Mouse (Mus musculus) right cerebral cortex, postnatal 4 days (tissue): ENCODE results near the gene BC048403.
A peak's percentile ranks its signal among the peaks of the same experiment; 100 is the strongest.

ENCODE experiments used
- DNase-seq: peaks from one replicate; pipeline ENCODE4 v3.0.0-alpha.2; 2022

Gene BC048403

GRCm38 (mm10) chr10:121759095-121759494, 19.4 kb downstream of the BC048403 start:
- DNase-seq = no peak

GRCm38 (mm10) chr10:121762141-121762540, 22.4 kb downstream of the BC048403 start:
- DNase-seq = no peak

- no peak for DNase-seq
Measured at GRCm38 (mm10) chr10:121763191-121763590, 23.5 kb downstream of the BC048403 start.

- peak; percentile 14 for DNase-seq
Measured at GRCm38 (mm10) chr10:121764469-121765173, 24.9 kb downstream of the BC048403 start.

GRCm38 (mm10) chr10:121765174-121766057, 25.7 kb downstream of the BC048403 start:
- peak; percentile 49 for DNase-seq

- DNase-seq = peak; percentile 59
Measured at GRCm38 (mm10) chr10:121767295-121767694, 27.6 kb downstream of the BC048403 start.

- no peak for DNase-seq
Measured at GRCm38 (mm10) chr10:121769711-121770110, 30.0 kb downstream of the BC048403 start.

- no peak for DNase-seq
Measured at GRCm38 (mm10) chr10:121770624-121771577, 31.2 kb downstream of the BC048403 start.

GRCm38 (mm10) chr10:121773813-121774212, 34.1 kb downstream of the BC048403 start:
- no peak for DNase-seq

- DNase-seq = no peak
Measured at GRCm38 (mm10) chr10:121775990-121776389, 36.3 kb downstream of the BC048403 start.

GRCm38 (mm10) chr10:121781159-121781558, 41.4 kb downstream of the BC048403 start:
- DNase-seq = no peak

- DNase-seq = no peak
Measured at GRCm38 (mm10) chr10:121788536-121788935, 48.8 kb downstream of the BC048403 start.

- DNase-seq = no peak
Measured at GRCm38 (mm10) chr10:121790078-121790477, 50.3 kb downstream of the BC048403 start.

GRCm38 (mm10) chr10:121792661-121793060, 52.9 kb downstream of the BC048403 start:
- DNase-seq = no peak

GRCm38 (mm10) chr10:121794486-121794885, 54.7 kb downstream of the BC048403 start:
- no peak for DNase-seq

GRCm38 (mm10) chr10:121796027-121796802, 56.5 kb downstream of the BC048403 start:
- no peak for DNase-seq

- DNase-seq = no peak
Measured at GRCm38 (mm10) chr10:121800041-121800440, 60.3 kb downstream of the BC048403 start.
